Mouse (Mus musculus): ENCODE results near the gene Gpr142.

Gene Gpr142

GRCm38 (mm10) chr11:114798624-114799023 lies at the start of gene Gpr142:
Gene Gpr142 (plus strand): TSS chr11:114798924.
- DNase-seq (ENCODE audit: low read depth in 2 of 2, low spot score in 2 of 2), result no peak

- no peak for DNase-seq (ENCODE audit: low read depth in 2 of 2, low spot score in 2 of 2)
Measured at GRCm38 (mm10) chr11:114764820-114765818, 33.6 kb upstream of the Gpr142 start, which contains the start of gene Kif19a. Gene Kif19a (plus strand): TSS chr11:114765388.

- no peak for DNase-seq (ENCODE audit: low read depth in 2 of 2, low spot score in 2 of 2)
Measured at GRCm38 (mm10) chr11:114769911-114770310, 28.8 kb upstream of the Gpr142 start.

- DNase-seq (ENCODE audit: low read depth in 2 of 2, low spot score in 2 of 2), result no peak
Measured at GRCm38 (mm10) chr11:114771896-114772295, 26.8 kb upstream of the Gpr142 start.

- no peak for DNase-seq (ENCODE audit: low read depth in 2 of 2, low spot score in 2 of 2)
Measured at GRCm38 (mm10) chr11:114780076-114780475, 18.6 kb upstream of the Gpr142 start.

- DNase-seq (ENCODE audit: low read depth in 2 of 2, low spot score in 2 of 2), result no peak
Measured at GRCm38 (mm10) chr11:114785892-114786291, 12.8 kb upstream of the Gpr142 start.

- DNase-seq (ENCODE audit: low read depth in 2 of 2, low spot score in 2 of 2), result no peak
Measured at GRCm38 (mm10) chr11:114786326-114786725, 12.4 kb upstream of the Gpr142 start.

GRCm38 (mm10) chr11:114787611-114788010 lies 11.1 kb upstream of the Gpr142 start:
- DNase-seq (ENCODE audit: low read depth in 2 of 2, low spot score in 2 of 2), result no peak

GRCm38 (mm10) chr11:114789061-114789714 lies 9.5 kb upstream of the Gpr142 start:
- peak; percentile 59 to 66 for DNase-seq (ENCODE audit: low read depth in 2 of 2, low spot score in 2 of 2)

- DNase-seq (ENCODE audit: low read depth in 2 of 2, low spot score in 2 of 2), result no peak
Measured at GRCm38 (mm10) chr11:114789716-114790115, 9.0 kb upstream of the Gpr142 start.

- no peak for DNase-seq (ENCODE audit: low read depth in 2 of 2, low spot score in 2 of 2)
Measured at GRCm38 (mm10) chr11:114790171-114790570, 8.6 kb upstream of the Gpr142 start.

GRCm38 (mm10) chr11:114790841-114791240 lies 7.9 kb upstream of the Gpr142 start:
- DNase-seq (ENCODE audit: low read depth in 2 of 2, low spot score in 2 of 2), result no peak

- no peak for DNase-seq (ENCODE audit: low read depth in 2 of 2, low spot score in 2 of 2)
Measured at GRCm38 (mm10) chr11:114791351-114791889, 7.3 kb upstream of the Gpr142 start.

GRCm38 (mm10) chr11:114791891-114792411 lies 6.8 kb upstream of the Gpr142 start:
- DNase-seq (ENCODE audit: low read depth in 2 of 2, low spot score in 2 of 2), result no peak

- no peak for DNase-seq (ENCODE audit: low read depth in 2 of 2, low spot score in 2 of 2)
Measured at GRCm38 (mm10) chr11:114792931-114793494, 5.7 kb upstream of the Gpr142 start.

GRCm38 (mm10) chr11:114793868-114794545 lies 4.7 kb upstream of the Gpr142 start:
- no peak for DNase-seq (ENCODE audit: low read depth in 2 of 2, low spot score in 2 of 2)

- DNase-seq (ENCODE audit: low read depth in 2 of 2, low spot score in 2 of 2), result no peak
Measured at GRCm38 (mm10) chr11:114794691-114795090, 4.0 kb upstream of the Gpr142 start.

GRCm38 (mm10) chr11:114795231-114795746 lies 3.4 kb upstream of the Gpr142 start:
- DNase-seq (ENCODE audit: low read depth in 2 of 2, low spot score in 2 of 2), result no peak

- DNase-seq (ENCODE audit: low read depth in 2 of 2, low spot score in 2 of 2), result no peak
Measured at GRCm38 (mm10) chr11:114795848-114796322, 2.8 kb upstream of the Gpr142 start, which contains the start of gene Btbd17. Gene Btbd17 (minus strand): TSS chr11:114795945.

GRCm38 (mm10) chr11:114797176-114797575 lies 1.5 kb upstream of the Gpr142 start:
- no peak for DNase-seq (ENCODE audit: low read depth in 2 of 2, low spot score in 2 of 2)

Measured in CD8-positive naive resting alpha-beta T cell, adult 2 months (primary cell).